9 mouse cellular contexts compared by ENCODE assay signal in genomic region chr9:103111621-103112470, GRCm38 (mm10). TPM values are rescaled to one million over a fixed set of nuclear protein-coding genes. Genes with fewer than 3 reads are reported as not detected.
DNase-seq lines count a peak whose midpoint lies in the region; ATAC-seq lines count a peak whose summit lies in the region.
"Had no signal": no experiment of that assay in that cellular context is flagged by ENCODE, and none has a peak within 500 bp of the region (broad histone marks: within the 10 kb centered on the region; RNA-seq: fewer than 3 reads in every experiment).

Gene Rab6b (plus strand): TSS chr9:103111787.

- under 1% methylated on average over 65 of the region's 81 CpGs for WGBS in limb, embryonic 12.5 days
- WGBS in midbrain, embryonic 14.5 days: 1% methylated on average over 74 of the region's 81 CpGs

- peak within 1 kb of the TSS; percentile 71 for H3K9ac ChIP-seq in limb, embryonic 12.5 days (replicated peaks)
- peak within 1 kb of the TSS; percentile 95 for H3K9ac ChIP-seq in midbrain, embryonic 14.5 days (replicated peaks; ENCODE audit: low read length)

- peak; percentile 41 for ATAC-seq in limb, embryonic 12.5 days (ENCODE audit: insufficient number of reproducible peaks, insufficient read depth, low FRiP score, low TSS enrichment, low read depth)
- ATAC-seq in midbrain, embryonic 14.5 days (ENCODE audit: low FRiP score, low TSS enrichment): peak; percentile 86

- peaks cover 18% of the 10 kb centered on the region for H3K4me1 ChIP-seq in limb, embryonic 12.5 days (replicated peaks)
- peaks cover 37% of the 10 kb centered on the region for H3K4me1 ChIP-seq in midbrain, embryonic 14.5 days (ENCODE audit: control insufficient read depth, insufficient read depth, low read length)

- intact Hi-C loops in heart, postnatal 25 days (cut with DNase I): no loop called here

- H3K27ac ChIP-seq in limb, embryonic 12.5 days: no peak within 1 kb of the TSS
- peak within 1 kb of the TSS; percentile 95 for H3K27ac ChIP-seq in midbrain, embryonic 14.5 days (replicated peaks; ENCODE audit: low read depth, low read length)

- H3K9me3 ChIP-seq in limb, embryonic 12.5 days: no peaks in the 10 kb centered on the region
- no peaks in the 10 kb centered on the region for H3K9me3 ChIP-seq in midbrain, embryonic 14.5 days (ENCODE audit: control insufficient read depth, low read length)

- peak; percentile 31 to 40 for DNase-seq in heart, adult 18-20 months
- DNase-seq in heart, postnatal 25 days (ENCODE audit: low spot score): no peak
- DNase-seq in cerebellum, adult 8-10 months: peak; percentile 83
- DNase-seq in frontal cortex, adult 2 months (ENCODE audit: extremely low spot score in 1 of 2, low spot score in 1 of 2): peak in 1 of 2 experiments; percentile 78
- DNase-seq in induced T-regulatory cell, adult 2 months (ENCODE audit: low read depth): peak; percentile 74
- peak; percentile 94 for DNase-seq in midbrain, embryonic 14.5 days
- peak; percentile 50 for DNase-seq in telencephalon, adult 2 months (ENCODE audit: low read depth, low spot score)

- H3K36me3 ChIP-seq in limb, embryonic 12.5 days: no peaks in the 10 kb centered on the region
- no peaks in the 10 kb centered on the region for H3K36me3 ChIP-seq in midbrain, embryonic 14.5 days (ENCODE audit: control insufficient read depth, insufficient read depth, low read length)

- peak within 1 kb of the TSS; percentile 95 for H3K4me2 ChIP-seq in limb, embryonic 12.5 days
- H3K4me2 ChIP-seq in midbrain, embryonic 14.5 days (ENCODE audit: low read length): peak within 1 kb of the TSS; percentile 88

- peaks cover 59% of the 10 kb centered on the region for H3K27me3 ChIP-seq in limb, embryonic 12.5 days
- H3K27me3 ChIP-seq in midbrain, embryonic 14.5 days (ENCODE audit: control insufficient read depth, insufficient read depth, low read length): no peaks in the 10 kb centered on the region

- peak within 1 kb of the TSS; percentile 72 for H3K4me3 ChIP-seq in limb, embryonic 12.5 days (replicated peaks)
- peak within 1 kb of the TSS; percentile 96 for H3K4me3 ChIP-seq in midbrain, embryonic 14.5 days (replicated peaks; ENCODE audit: low read depth, low read length)

RNA-seq across cellular contexts. Expression of gene Rab6b, which starts in this region (rescaled TPM):
- total RNA-seq in heart, adult 18-20 months (2021): 1 to 10 TPM; 1.2 to 1.8 TPM
- 1 to 10 TPM; 2.1 to 3.0 TPM for total RNA-seq in heart, postnatal 25 days (2021)
- polyA plus RNA-seq in frontal cortex, adult 2 months (2012; rRNA removed): 269 and 289 TPM in 2 replicates
- polyA plus RNA-seq in limb, embryonic 12.5 days (2016; fragmentation: Nextera tagmentation; extraction: Ambion mirVana): 2.8 and 3.9 TPM in 2 replicates
- 64.2 and 93.4 TPM in 2 replicates for polyA plus RNA-seq in midbrain, embryonic 14.5 days (2014; fragmentation: Nextera tagmentation; extraction: Ambion mirVana)
- total RNA-seq: MEL had no signal

Comparison
In these comparisons a context has a peak if more than half of its experiments do, and no peak if none do; other contexts are left out.
1. RNA of gene Rab6b (polyA plus RNA-seq): 269 to 289 TPM in frontal cortex, adult 2 months and 64.2 to 93.4 TPM in midbrain, embryonic 14.5 days; 2.8 to 3.9 TPM in limb, embryonic 12.5 days; every median in the first group is over 10 times any median in the second.